Mouse (Mus musculus): Measurements from ENCODE around the gene Gm20696. TPM values are rescaled to one million over a fixed set of nuclear protein-coding genes. Genes with fewer than 3 reads are reported as not detected.

Gm20696 gene
- total and polyA plus RNA-seq, 3 experiments: 0.59 TPM; not detected in 2

GRCm38 (mm10) chr6:99464449-99464848, 202.1 kb downstream of the Gm20696 start:
- Histone ChIP-seq H3K9me3 (replicated peaks; ENCODE audit: low read length) (no peaks in the 10 kb centered on the region), H3K27ac (ENCODE audit: insufficient read depth, low read depth) (no peak overlapping the region), H3K4me1 (ENCODE audit: control insufficient read depth in 1 of 2, insufficient read depth in 2 of 2) (peaks cover 0 to 9% of the 10 kb centered on the region in 2 experiments; a peak in 1 of 4 replicates), H3K4me3 (replicated peaks in 1 of 3; ENCODE audit: low read depth in 2 of 3, low read length in 2 of 3, poor library complexity in 1 of 3) (no peak overlapping the region), H3K4me2 (ENCODE audit: insufficient read depth, low read depth, poor library complexity, severe bottlenecking) (no peak overlapping the region), H3K36me3 (replicated peaks in 1 of 2; ENCODE audit: control insufficient read depth in 1 of 2, insufficient read depth in 1 of 2, low read length in 1 of 2) (no peaks in the 10 kb centered on the region), H3K27me3 (replicated peaks) (no peaks in the 10 kb centered on the region), H3K9ac (ENCODE audit: insufficient read depth, low read depth) (no peak overlapping the region), H3K79me2 (replicated peaks; ENCODE audit: control insufficient read depth, extremely low read depth, insufficient read depth, poor library complexity, severe bottlenecking) (no peaks in the 10 kb centered on the region)
- in situ Hi-C loops (cut with MboI; ENCODE audit: low pct_ligation_motif_present, low pct_unique_long_range_greater_than_20kb, low sequenced_read_pairs) (loop anchor here (10.0 kb wide), 1 partner anchor 130 kb away; no protein-coding TSS in a partner anchor), dilution Hi-C loops (cut with MboI; ENCODE audit: extremely low pct_ligation_motif_present, extremely low pct_unique_long_range_greater_than_20kb, low sequenced_read_pairs) (no loop called here)
- no peak for TF ChIP-seq RAD21 (IDR thresholded peaks at IDR 0.05; ENCODE audit: low read depth, low read length)
- TF ChIP-seq MEF2A (IDR thresholded peaks at IDR 0.05; ENCODE audit: borderline replicate concordance, low read depth, low read length): no peak
- no peak for TF ChIP-seq TCF12 (IDR thresholded peaks at IDR 0.05; ENCODE audit: low read depth, low read length)
- TF ChIP-seq POLR2A (IDR thresholded peaks at IDR 0.05; ENCODE audit: low read depth, low read length): no peak
- TF ChIP-seq USF1 (IDR thresholded peaks at IDR 0.05; ENCODE audit: low read depth, low read length): no peak
- TF ChIP-seq ELF1 (IDR thresholded peaks at IDR 0.05; ENCODE audit: low read depth, low read length): no peak
- no peak for DNase-seq (ENCODE audit: extremely low read depth)

GRCm38 (mm10) chr6:99463906-99464305, 202.7 kb downstream of the Gm20696 start:
- in situ Hi-C loops (cut with MboI; ENCODE audit: low pct_ligation_motif_present, low pct_unique_long_range_greater_than_20kb, low sequenced_read_pairs) (loop anchor here (10.0 kb wide), 1 partner anchor 131 kb away; no protein-coding TSS in a partner anchor), dilution Hi-C loops (cut with MboI; ENCODE audit: extremely low pct_ligation_motif_present, extremely low pct_unique_long_range_greater_than_20kb, low sequenced_read_pairs) (no loop called here)
- H3K27me3 ChIP-seq (replicated peaks): no peaks in the 10 kb centered on the region
- no peaks in the 10 kb centered on the region for H3K9me3 ChIP-seq (replicated peaks; ENCODE audit: low read length)
- TF ChIP-seq EP300 (IDR thresholded peaks at IDR 0.05; ENCODE audit: low read length): no peak
- no peak for TF ChIP-seq KAT2A (IDR thresholded peaks at IDR 0.05; ENCODE audit: insufficient replicate concordance, low read length)
- TF ChIP-seq ZNF384 (IDR thresholded peaks at IDR 0.05; ENCODE audit: low read depth, low read length): no peak
- no peak for TF ChIP-seq RAD21 (IDR thresholded peaks at IDR 0.05; ENCODE audit: low read depth, low read length)
- TF ChIP-seq SMC3 (IDR thresholded peaks at IDR 0.05; ENCODE audit: low read depth, low read length): no peak
- no peak for TF ChIP-seq ZC3H11A (IDR thresholded peaks at IDR 0.05; ENCODE audit: low read depth, low read length)
- no peak overlapping the region for H3K4me3 ChIP-seq (replicated peaks in 1 of 3; ENCODE audit: low read depth in 2 of 3, low read length in 2 of 3, poor library complexity in 1 of 3)
- H3K79me2 ChIP-seq (replicated peaks; ENCODE audit: control insufficient read depth, extremely low read depth, insufficient read depth, poor library complexity, severe bottlenecking): no peaks in the 10 kb centered on the region
- no peak overlapping the region for H3K9ac ChIP-seq (ENCODE audit: insufficient read depth, low read depth)
- H3K27ac ChIP-seq (ENCODE audit: insufficient read depth, low read depth): no peak overlapping the region
- peaks cover 0 to 9% of the 10 kb centered on the region in 2 experiments; a peak in 1 of 4 replicates for H3K4me1 ChIP-seq (ENCODE audit: control insufficient read depth in 1 of 2, insufficient read depth in 2 of 2)
- no peaks in the 10 kb centered on the region for H3K36me3 ChIP-seq (replicated peaks in 1 of 2; ENCODE audit: control insufficient read depth in 1 of 2, insufficient read depth in 1 of 2, low read length in 1 of 2)
- H3K4me2 ChIP-seq (ENCODE audit: insufficient read depth, low read depth, poor library complexity, severe bottlenecking): no peak overlapping the region
- DNase-seq (ENCODE audit: extremely low read depth): no peak

- H3K4me3 ChIP-seq (replicated peaks in 1 of 3; ENCODE audit: low read depth in 2 of 3, low read length in 2 of 3, poor library complexity in 1 of 3): no peak overlapping the region
- TF ChIP-seq IRF4 (IDR thresholded peaks at IDR 0.05; ENCODE audit: low read depth, low read length): no peak
- no peak for TF ChIP-seq UBTF (IDR thresholded peaks at IDR 0.05; ENCODE audit: low read depth, low read length)
- no peak for TF ChIP-seq POLR2AphosphoS2 (IDR thresholded peaks at IDR 0.05; ENCODE audit: low read depth, low read length)
- TF ChIP-seq TCF12 (IDR thresholded peaks at IDR 0.05; ENCODE audit: low read depth, low read length): no peak
- TF ChIP-seq PAX5 (IDR thresholded peaks at IDR 0.05; ENCODE audit: low read length): no peak
- no peak for TF ChIP-seq SMC3 (IDR thresholded peaks at IDR 0.05; ENCODE audit: low read depth, low read length)
- TF ChIP-seq CHD2 (IDR thresholded peaks at IDR 0.05; ENCODE audit: low read length): no peak
- no peak for TF ChIP-seq RCOR1 (conservative IDR thresholded peaks at IDR 0.05; ENCODE audit: low read depth, low read length)
- no peak for TF ChIP-seq ZC3H11A (IDR thresholded peaks at IDR 0.05; ENCODE audit: low read depth, low read length)
- TF ChIP-seq MEF2A (IDR thresholded peaks at IDR 0.05; ENCODE audit: borderline replicate concordance, low read depth, low read length): no peak
- no peak for TF ChIP-seq POLR2A (IDR thresholded peaks at IDR 0.05; ENCODE audit: low read depth, low read length)
- no peak for TF ChIP-seq MAZ (IDR thresholded peaks at IDR 0.05; ENCODE audit: low read depth, low read length)
- no peak for TF ChIP-seq USF1 (IDR thresholded peaks at IDR 0.05; ENCODE audit: low read depth, low read length)
- no peak for TF ChIP-seq MAX (IDR thresholded peaks at IDR 0.05; ENCODE audit: low read length)
- TF ChIP-seq KAT2A (IDR thresholded peaks at IDR 0.05; ENCODE audit: insufficient replicate concordance, low read length): no peak
- no peak for TF ChIP-seq ZNF384 (IDR thresholded peaks at IDR 0.05; ENCODE audit: low read depth, low read length)
- TF ChIP-seq BHLHE40 (IDR thresholded peaks at IDR 0.05; ENCODE audit: low read depth, low read length): no peak
- H3K9me3 ChIP-seq (replicated peaks; ENCODE audit: low read length): no peaks in the 10 kb centered on the region
- H3K27ac ChIP-seq (ENCODE audit: insufficient read depth, low read depth): no peak overlapping the region
- dilution Hi-C loops (cut with MboI; ENCODE audit: extremely low pct_ligation_motif_present, extremely low pct_unique_long_range_greater_than_20kb, low sequenced_read_pairs): no loop called here
- H3K9ac ChIP-seq (ENCODE audit: insufficient read depth, low read depth): no peak overlapping the region
- peaks cover 0 to 12% of the 10 kb centered on the region in 2 experiments; a peak in 1 of 4 replicates for H3K4me1 ChIP-seq (ENCODE audit: control insufficient read depth in 1 of 2, insufficient read depth in 2 of 2)
- in situ Hi-C loops (cut with MboI; ENCODE audit: low pct_ligation_motif_present, low pct_unique_long_range_greater_than_20kb, low sequenced_read_pairs): loop anchor here (10.0 kb wide), 2 partner anchors 184 to 404 kb away; no protein-coding TSS in a partner anchor
- no peak for DNase-seq (ENCODE audit: extremely low read depth)
- H3K27me3 ChIP-seq (replicated peaks): no peaks in the 10 kb centered on the region
- H3K36me3 ChIP-seq (replicated peaks in 1 of 2; ENCODE audit: control insufficient read depth in 1 of 2, insufficient read depth in 1 of 2, low read length in 1 of 2): no peaks in the 10 kb centered on the region
- H3K4me2 ChIP-seq (ENCODE audit: insufficient read depth, low read depth, poor library complexity, severe bottlenecking): no peak overlapping the region
- H3K79me2 ChIP-seq (replicated peaks; ENCODE audit: control insufficient read depth, extremely low read depth, insufficient read depth, poor library complexity, severe bottlenecking): no peaks in the 10 kb centered on the region
Observed at GRCm38 (mm10) chr6:99458775-99459174, 207.8 kb downstream of the Gm20696 start.
